Mouse (Mus musculus): Measurements from ENCODE around the gene Sult4a1. TPM values are rescaled to one million over a fixed set of nuclear protein-coding genes. Genes with fewer than 3 reads are reported as not detected.
A peak's percentile ranks its signal among the peaks of the same experiment; 100 is the strongest.
"Not testable (repeated sequence)": the region's sequence is repeated elsewhere in the genome, so short reads cannot be mapped to it uniquely, and the experiment has no call there.

Sult4a1 gene
- polyA plus RNA-seq, 1 experiment from 2014 or later: 0.70 TPM

DNA sequence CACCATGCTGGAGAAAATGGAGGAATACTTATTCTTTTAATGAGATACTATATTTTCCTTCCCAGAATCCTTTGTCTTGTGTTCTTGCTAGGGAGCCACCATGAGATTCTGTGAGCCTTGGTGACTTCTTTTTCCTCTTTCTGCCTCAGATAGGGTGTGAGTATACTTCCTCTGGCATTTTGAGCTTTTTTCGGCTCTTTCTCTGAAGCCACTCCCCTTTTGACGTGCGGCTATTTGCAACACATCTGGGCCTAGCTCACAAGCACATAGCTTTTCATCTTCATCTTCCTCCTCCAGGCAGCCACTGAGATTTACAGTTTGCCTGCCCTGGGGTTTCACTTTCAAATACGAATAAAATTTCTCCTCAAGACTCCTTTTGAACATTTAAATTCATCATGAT is 20.9 kb upstream of the Sult4a1 start:
- Histone ChIP-seq H3K4me1 (peaks cover 5% of the 10 kb centered on the region), H3K27ac (replicated peaks) (no peak overlapping the region), H3K4me3 (no peak overlapping the region), H3K9ac (no peak overlapping the region), H3K4me2 (no peak overlapping the region), H3K27me3 (replicated peaks) (peaks cover 25% of the 10 kb centered on the region; the same call in 1 of the 2 replicates), H3K9me3 (no peaks in the 10 kb centered on the region), H3K36me3 (no peaks in the 10 kb centered on the region)
- no peak for ATAC-seq (ENCODE audit: extremely low read depth, insufficient number of reproducible peaks, low FRiP score, low TSS enrichment)
- WGBS: 59% methylated on average over 4 of the region's 4 CpGs

DNA sequence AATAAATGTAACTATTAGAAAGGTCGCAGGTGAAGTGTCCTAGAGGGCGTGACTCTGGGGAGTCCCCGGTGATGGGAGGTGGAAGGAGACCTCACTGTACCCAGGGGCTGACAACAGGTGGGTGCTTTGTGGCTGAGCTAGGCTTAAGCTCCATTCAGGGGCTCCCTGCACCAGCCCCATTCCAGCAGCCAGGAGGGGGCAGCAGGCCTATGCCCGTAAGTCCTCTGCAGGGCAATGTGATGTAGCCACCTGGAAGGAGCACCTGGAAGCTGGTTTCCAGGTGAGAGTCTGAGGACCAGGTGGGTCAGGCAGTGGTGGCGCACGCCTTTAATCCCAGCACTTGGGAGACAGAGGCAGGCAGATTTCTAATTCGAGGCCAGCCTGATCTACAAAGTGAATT is 18.5 kb upstream of the Sult4a1 start:
- no peak for ATAC-seq (ENCODE audit: extremely low read depth, insufficient number of reproducible peaks, low FRiP score, low TSS enrichment)
- 56% methylated on average over 7 of the region's 7 CpGs for WGBS

DNA sequence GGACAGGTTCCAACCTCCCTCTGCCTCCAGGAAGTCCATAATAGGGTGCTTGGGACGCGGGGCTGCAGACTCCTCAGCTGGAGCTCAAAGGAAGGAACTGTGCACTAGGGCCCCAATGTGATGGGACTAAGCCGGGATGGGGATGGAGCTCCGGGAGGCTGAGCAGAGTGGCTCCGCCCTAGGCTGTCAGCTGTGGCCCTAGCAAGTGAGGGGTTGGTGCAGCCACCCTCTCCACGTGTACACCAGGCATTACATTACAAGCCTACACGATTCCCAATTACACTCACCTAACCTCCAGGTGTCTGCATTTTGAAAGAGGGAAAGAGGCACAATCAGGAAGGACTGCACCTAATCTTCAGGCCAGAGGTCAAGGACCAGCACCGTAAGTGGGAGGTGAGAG is 17.5 kb upstream of the Sult4a1 start, which contains the start of gene Pnpla5:
Pnpla5 (minus strand) TSS at position 101 of the 400 bp plus-strand sequence.
- 55% methylated on average over 8 of the region's 8 CpGs for WGBS
- no peaks in the 10 kb centered on the region for H3K36me3 ChIP-seq
- no peak within 1 kb of the TSS for H3K9ac ChIP-seq
- no peak for ATAC-seq (ENCODE audit: extremely low read depth, insufficient number of reproducible peaks, low FRiP score, low TSS enrichment)
- no peak within 1 kb of the TSS for H3K4me2 ChIP-seq
- no peaks in the 10 kb centered on the region for H3K4me1 ChIP-seq
- H3K4me3 ChIP-seq: no peak within 1 kb of the TSS
- H3K9me3 ChIP-seq: no peaks in the 10 kb centered on the region
- peaks cover 23% of the 10 kb centered on the region; the same call in 1 of the 2 replicates for H3K27me3 ChIP-seq (replicated peaks)
- H3K27ac ChIP-seq (replicated peaks): no peak within 1 kb of the TSS

More for the DNA sequence above, 18.5 kb upstream of the Sult4a1 start:
- no peaks in the 10 kb centered on the region for H3K4me1 ChIP-seq
- no peaks in the 10 kb centered on the region for H3K36me3 ChIP-seq
- H3K27ac ChIP-seq (replicated peaks): no peak overlapping the region
- H3K27me3 ChIP-seq (replicated peaks): peaks cover 30% of the 10 kb centered on the region; the same call in 1 of the 2 replicates
- H3K9me3 ChIP-seq: no peaks in the 10 kb centered on the region
- H3K9ac ChIP-seq: no peak overlapping the region
- H3K4me3 ChIP-seq: no peak overlapping the region
- H3K4me2 ChIP-seq: no peak overlapping the region

DNA sequence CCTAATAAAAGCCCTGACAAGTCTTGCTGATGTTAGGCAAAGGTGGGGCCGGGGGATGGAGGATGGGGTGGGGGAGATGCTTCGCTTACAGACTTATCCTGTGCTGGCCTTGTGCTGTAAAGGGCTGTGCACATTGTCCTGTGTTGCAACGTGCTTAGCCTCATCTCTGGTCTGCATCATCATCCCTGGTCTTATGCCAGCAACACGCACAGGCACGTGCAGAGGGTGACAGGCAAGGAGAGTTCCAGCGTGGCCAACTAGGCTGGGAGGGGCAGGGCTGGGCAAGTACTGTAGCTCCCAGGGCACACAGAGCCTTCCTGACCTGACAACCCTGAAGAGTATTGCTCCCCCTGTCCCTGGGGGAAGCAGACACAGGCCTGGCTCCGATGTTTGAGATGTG is 15.5 kb upstream of the Sult4a1 start:
- no peaks in the 10 kb centered on the region for H3K36me3 ChIP-seq
- H3K9me3 ChIP-seq: no peaks in the 10 kb centered on the region
- no peaks in the 10 kb centered on the region for H3K4me1 ChIP-seq
- H3K4me3 ChIP-seq: no peak overlapping the region
- H3K4me2 ChIP-seq: no peak overlapping the region
- no peak overlapping the region for H3K27ac ChIP-seq (replicated peaks)
- peaks cover 18% of the 10 kb centered on the region; the same call in 1 of the 2 replicates for H3K27me3 ChIP-seq (replicated peaks)
- H3K9ac ChIP-seq: no peak overlapping the region
- no peak for ATAC-seq (ENCODE audit: extremely low read depth, insufficient number of reproducible peaks, low FRiP score, low TSS enrichment)
- WGBS: 69% methylated on average over 7 of the region's 7 CpGs

DNA sequence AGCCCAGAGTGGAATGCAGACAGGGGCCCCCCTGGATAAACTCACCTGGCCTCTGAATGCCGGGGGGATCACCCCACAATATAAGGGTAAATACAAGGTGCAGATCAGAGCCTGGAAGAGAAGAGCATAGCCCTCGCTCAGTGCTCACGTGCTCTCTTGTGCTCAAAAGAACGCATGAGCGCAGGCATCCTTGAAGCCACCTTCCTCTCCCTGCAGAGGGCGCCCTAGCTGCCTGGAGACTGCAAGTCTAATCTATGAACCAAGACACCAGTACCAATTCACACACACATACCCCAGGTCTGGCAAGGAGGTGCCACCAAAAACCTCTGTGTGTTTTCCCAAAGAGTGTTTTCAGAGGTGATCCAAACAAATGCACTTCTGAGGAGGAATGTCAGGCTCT is 15.1 kb upstream of the Sult4a1 start:
- Histone ChIP-seq H3K4me3 (no peak overlapping the region), H3K9me3 (no peaks in the 10 kb centered on the region), H3K27me3 (replicated peaks) (peaks cover 14% of the 10 kb centered on the region; the same call in 1 of the 2 replicates), H3K4me2 (no peak overlapping the region), H3K9ac (no peak overlapping the region), H3K4me1 (no peaks in the 10 kb centered on the region), H3K36me3 (no peaks in the 10 kb centered on the region), H3K27ac (replicated peaks) (no peak overlapping the region)
- ATAC-seq (ENCODE audit: extremely low read depth, insufficient number of reproducible peaks, low FRiP score, low TSS enrichment): no peak
- 27% methylated on average over 6 of the region's 6 CpGs for WGBS

DNA sequence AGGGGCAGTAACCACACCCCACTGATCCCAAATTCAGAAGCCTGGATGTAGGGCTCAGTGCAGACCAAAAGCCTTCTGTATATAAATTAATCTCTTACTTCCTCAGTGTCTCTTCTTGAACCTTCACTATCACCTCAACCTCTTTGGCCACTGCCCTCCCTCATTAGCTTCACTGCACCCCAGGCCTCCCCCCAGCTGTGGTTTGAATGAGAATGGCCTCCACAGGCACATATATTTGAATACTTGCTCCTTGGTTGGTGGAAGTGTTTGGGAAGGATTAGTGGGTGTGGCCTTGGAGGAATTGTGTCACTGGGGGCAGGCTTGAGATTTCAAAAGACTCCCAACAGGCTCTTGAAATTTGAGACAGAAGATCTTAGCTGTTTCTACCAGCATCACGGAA is 10.9 kb upstream of the Sult4a1 start:
- 88% methylated on average over 1 of the region's 1 CpGs for WGBS
- no peak overlapping the region for H3K4me2 ChIP-seq
- no peaks in the 10 kb centered on the region for H3K9me3 ChIP-seq
- no peak for ATAC-seq (ENCODE audit: extremely low read depth, insufficient number of reproducible peaks, low FRiP score, low TSS enrichment)
- H3K36me3 ChIP-seq: no peaks in the 10 kb centered on the region
- no peaks in the 10 kb centered on the region for H3K4me1 ChIP-seq
- no peak overlapping the region for H3K4me3 ChIP-seq
- peaks cover 5% of the 10 kb centered on the region; the same call in 1 of the 2 replicates for H3K27me3 ChIP-seq (replicated peaks)
- no peak overlapping the region for H3K9ac ChIP-seq
- no peak overlapping the region for H3K27ac ChIP-seq (replicated peaks)

DNA sequence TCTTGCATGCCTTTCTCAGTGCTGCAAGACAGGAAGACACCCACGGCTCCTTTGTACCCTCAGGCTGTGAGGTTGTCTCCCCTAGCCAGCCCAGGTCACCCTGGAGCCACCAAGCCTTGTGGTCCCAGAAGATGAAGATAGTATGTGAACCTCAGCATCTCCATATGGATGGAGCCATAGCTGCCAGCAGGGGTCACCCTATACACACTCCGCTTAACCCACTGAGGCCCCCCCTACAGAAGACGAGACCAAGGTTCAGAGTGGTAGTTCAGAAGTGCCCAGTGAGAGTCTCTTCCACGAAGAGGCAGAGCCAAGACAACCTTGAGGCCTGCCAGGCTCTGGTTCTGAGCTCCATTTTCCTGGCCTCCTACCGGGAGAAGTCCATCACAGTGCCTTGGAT is 10.2 kb upstream of the Sult4a1 start:
- WGBS: 38% methylated on average over 5 of the region's 5 CpGs
- no peaks in the 10 kb centered on the region for H3K9me3 ChIP-seq
- no peaks in the 10 kb centered on the region for H3K27me3 ChIP-seq (replicated peaks)
- H3K27ac ChIP-seq (replicated peaks): no peak overlapping the region
- ATAC-seq (ENCODE audit: extremely low read depth, insufficient number of reproducible peaks, low FRiP score, low TSS enrichment): no peak
- no peaks in the 10 kb centered on the region for H3K36me3 ChIP-seq
- no peaks in the 10 kb centered on the region for H3K4me1 ChIP-seq
- no peak overlapping the region for H3K4me2 ChIP-seq
- no peak overlapping the region for H3K9ac ChIP-seq
- H3K4me3 ChIP-seq: no peak overlapping the region

DNA sequence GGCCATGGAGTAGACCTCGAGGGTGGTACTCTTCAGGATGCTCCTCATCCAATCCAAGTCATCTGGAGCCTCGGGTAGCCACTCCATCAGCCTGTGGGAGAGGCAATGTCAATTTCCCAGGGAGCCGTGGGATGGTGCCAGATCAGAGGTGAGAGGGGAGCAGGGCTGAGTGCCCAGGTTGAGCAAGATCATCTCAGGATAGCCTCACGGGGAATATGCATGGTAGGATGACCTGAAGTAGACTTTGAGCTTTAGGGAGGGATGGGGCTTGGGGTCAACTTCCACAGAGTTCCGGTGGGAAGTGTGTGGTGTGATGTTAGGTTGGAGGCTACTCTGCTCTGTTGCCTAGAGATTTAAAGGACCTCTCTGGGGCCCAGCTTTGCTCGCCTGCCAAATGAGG is 8.3 kb upstream of the Sult4a1 start:
- H3K36me3 ChIP-seq: no peaks in the 10 kb centered on the region
- H3K27me3 ChIP-seq (replicated peaks): 0 out of 2 replicates have a peak, but pooled peaks cover 3% of the 10 kb centered on the region
- no peaks in the 10 kb centered on the region for H3K4me1 ChIP-seq
- H3K4me3 ChIP-seq: no peak overlapping the region
- H3K27ac ChIP-seq (replicated peaks): no peak overlapping the region
- WGBS: 60% methylated on average over 6 of the region's 6 CpGs
- H3K4me2 ChIP-seq: no peak overlapping the region
- ATAC-seq (ENCODE audit: extremely low read depth, insufficient number of reproducible peaks, low FRiP score, low TSS enrichment): no peak
- H3K9me3 ChIP-seq: no peaks in the 10 kb centered on the region
- H3K9ac ChIP-seq: no peak overlapping the region

DNA sequence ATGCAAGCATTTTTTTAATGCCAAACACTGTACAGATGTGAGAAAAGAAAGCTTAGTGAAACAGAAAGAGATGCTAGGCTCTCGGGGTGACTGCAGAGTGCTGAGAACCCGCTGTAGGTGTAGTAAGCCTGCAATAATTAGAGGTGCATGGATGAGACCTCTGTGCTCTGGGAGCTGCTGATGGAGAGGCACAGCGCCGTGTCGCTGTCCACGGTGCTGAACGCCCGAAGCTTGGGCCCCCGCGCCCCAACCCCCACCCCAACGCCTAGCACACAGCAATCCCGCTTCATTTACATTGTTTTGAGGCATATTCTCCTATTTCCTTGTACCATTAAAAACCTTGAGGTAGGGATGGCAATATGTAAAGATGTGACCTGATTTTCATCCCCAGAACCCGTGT is 3.3 kb upstream of the Sult4a1 start:
- Histone ChIP-seq H3K9ac (no peak overlapping the region), H3K4me2 (no peak overlapping the region), H3K4me1 (peaks cover 8% of the 10 kb centered on the region), H3K9me3 (no peaks in the 10 kb centered on the region), H3K4me3 (no peak overlapping the region), H3K27ac (replicated peaks) (no peak overlapping the region), H3K36me3 (no peaks in the 10 kb centered on the region), H3K27me3 (replicated peaks) (peaks cover 50% of the 10 kb centered on the region)
- ATAC-seq (ENCODE audit: extremely low read depth, insufficient number of reproducible peaks, low FRiP score, low TSS enrichment): no peak
- 5% methylated on average over 13 of the region's 13 CpGs for WGBS

DNA sequence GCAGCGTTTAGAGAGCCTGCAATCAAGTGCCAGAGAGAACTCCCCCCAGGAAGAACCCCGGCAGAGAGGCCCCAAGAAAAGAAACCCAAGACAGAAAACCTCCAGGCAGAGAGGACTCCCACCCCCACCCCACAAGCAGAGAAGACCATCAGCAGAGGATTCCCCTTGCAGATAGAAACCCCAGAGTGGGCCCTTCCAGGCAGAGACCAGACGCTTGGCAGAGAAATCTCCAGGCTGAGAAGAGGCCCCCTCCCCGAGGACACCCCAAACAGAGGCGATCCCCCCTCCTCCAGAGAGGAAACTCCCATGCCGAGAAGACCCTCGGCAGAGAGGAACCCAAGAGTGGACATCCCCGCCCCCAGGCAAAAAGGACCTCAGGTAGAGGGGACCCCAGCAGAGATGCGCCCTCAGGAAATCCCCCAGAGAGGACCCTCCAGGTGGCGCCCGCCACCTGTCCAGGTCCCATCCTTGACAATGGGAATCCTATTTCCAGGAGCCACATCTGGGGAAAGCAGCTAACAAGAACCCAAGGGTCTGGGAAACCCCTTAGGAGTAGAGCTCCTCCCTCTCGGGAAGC is 458 bp upstream of the Sult4a1 start:
- no peak for ATAC-seq (ENCODE audit: extremely low read depth, insufficient number of reproducible peaks, low FRiP score, low TSS enrichment)
- no peak overlapping the region for H3K9ac ChIP-seq
- peak overlapping the region; percentile 57 for H3K4me3 ChIP-seq
- no peak overlapping the region for H3K27ac ChIP-seq (replicated peaks)
- no peaks in the 10 kb centered on the region for H3K36me3 ChIP-seq
- H3K4me1 ChIP-seq: peaks cover 8% of the 10 kb centered on the region
- 10% methylated on average over 12 of the region's 12 CpGs for WGBS
- H3K4me2 ChIP-seq: peak overlapping the region; percentile 87
- H3K9me3 ChIP-seq: no peaks in the 10 kb centered on the region
- peaks cover 68% of the 10 kb centered on the region for H3K27me3 ChIP-seq (replicated peaks)

DNA sequence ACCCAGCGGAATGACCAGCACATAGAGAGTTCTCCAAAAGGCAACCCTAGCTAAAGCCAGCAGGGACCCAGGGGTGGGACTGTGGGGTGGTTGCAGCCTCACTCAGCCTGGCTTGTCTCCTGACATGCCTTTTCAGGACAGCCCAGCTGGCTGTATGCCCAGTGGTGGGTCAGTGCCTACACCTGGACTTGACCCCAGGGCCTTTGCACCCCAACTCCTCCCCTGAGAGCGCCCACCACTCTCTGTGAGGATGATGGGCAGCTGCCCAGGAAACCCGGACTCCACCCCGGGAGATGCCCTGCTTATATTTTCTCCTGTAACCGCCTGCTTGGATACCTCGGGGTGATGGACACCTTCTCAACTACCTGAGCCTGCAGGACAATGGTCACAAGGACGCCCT is 928 bp downstream of the Sult4a1 start:
- no peak overlapping the region for H3K4me3 ChIP-seq
- WGBS: 74% methylated on average over 7 of the region's 7 CpGs
- ATAC-seq (ENCODE audit: extremely low read depth, insufficient number of reproducible peaks, low FRiP score, low TSS enrichment): no peak
- peak overlapping the region; percentile 87; the same call in 1 of the 2 replicates for H3K4me2 ChIP-seq
- no peaks in the 10 kb centered on the region for H3K36me3 ChIP-seq
- no peak overlapping the region for H3K9ac ChIP-seq
- peaks cover 66% of the 10 kb centered on the region for H3K27me3 ChIP-seq (replicated peaks)
- peaks cover 8% of the 10 kb centered on the region for H3K4me1 ChIP-seq
- no peak overlapping the region for H3K27ac ChIP-seq (replicated peaks)
- no peaks in the 10 kb centered on the region for H3K9me3 ChIP-seq

DNA sequence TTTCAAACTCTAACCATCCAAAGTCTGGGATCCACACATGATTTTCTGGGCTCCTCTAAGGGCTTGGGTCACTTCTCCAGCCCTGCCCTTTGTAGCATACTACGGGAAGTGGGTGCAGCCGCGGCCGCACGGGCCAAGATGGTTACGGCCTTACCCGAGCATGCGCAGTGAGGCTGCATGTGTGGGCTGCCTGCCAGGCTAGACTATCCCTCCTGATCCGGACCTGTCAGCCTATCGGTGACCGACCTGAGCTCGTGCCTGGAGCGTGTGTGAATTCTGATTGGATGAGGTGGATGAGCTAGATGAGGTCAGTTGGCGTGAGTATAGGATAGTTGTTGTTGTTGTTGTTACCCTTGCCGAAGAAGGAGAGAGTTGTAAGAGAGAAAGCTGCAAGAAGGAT is 8.0 kb downstream of the Sult4a1 start:
- not testable (repeated sequence) for H3K4me2 ChIP-seq; H3K4me3 ChIP-seq; H3K9ac ChIP-seq; H3K4me1 ChIP-seq; H3K27ac ChIP-seq (replicated peaks); ATAC-seq (ENCODE audit: extremely low read depth, insufficient number of reproducible peaks, low FRiP score, low TSS enrichment); H3K9me3 ChIP-seq; H3K36me3 ChIP-seq
- WGBS: 76% methylated on average over 15 of the region's 15 CpGs
- H3K27me3 ChIP-seq (replicated peaks): peaks cover 10% of the 10 kb centered on the region; the same call in 1 of the 2 replicates
